ENCODE assay signal across 8 mouse cellular contexts in genomic region chr10:127324495-127324894, GRCm38 (mm10). TPM values are rescaled to one million over a fixed set of nuclear protein-coding genes. Genes with fewer than 3 reads are reported as not detected.
DNase-seq lines count a peak whose midpoint lies in the region; ATAC-seq and TF ChIP-seq lines count a peak whose summit lies in the region.

No protein-coding gene starts in this region.

- no peaks in the 10 kb centered on the region for H3K36me3 ChIP-seq in forebrain, postnatal 0 days (ENCODE audit: insufficient read depth)
- no peaks in the 10 kb centered on the region for H3K36me3 ChIP-seq in forebrain, embryonic 16.5 days (ENCODE audit: control insufficient read depth, insufficient read depth)
- no peaks in the 10 kb centered on the region for H3K36me3 ChIP-seq in midbrain, postnatal 0 days (ENCODE audit: insufficient read depth, low read length)

- no peak overlapping the region for H3K27ac ChIP-seq in forebrain, postnatal 0 days (ENCODE audit: low read depth, low read length)
- no peak overlapping the region for H3K27ac ChIP-seq in forebrain, embryonic 16.5 days (ENCODE audit: low read length)
- no peak overlapping the region for H3K27ac ChIP-seq in midbrain, postnatal 0 days (ENCODE audit: low read depth, low read length)

- H3K4me2 ChIP-seq in forebrain, postnatal 0 days (ENCODE audit: low read depth), result no peak overlapping the region
- H3K4me2 ChIP-seq in forebrain, embryonic 16.5 days (ENCODE audit: low read length), result no peak overlapping the region
- no peak overlapping the region for H3K4me2 ChIP-seq in midbrain, postnatal 0 days (ENCODE audit: low read depth, low read length, poor library complexity, severe bottlenecking)

- peaks cover 36% of the 10 kb centered on the region for H3K27me3 ChIP-seq in forebrain, postnatal 0 days (ENCODE audit: insufficient read depth, low read length)
- peaks cover 45% of the 10 kb centered on the region for H3K27me3 ChIP-seq in forebrain, embryonic 16.5 days (replicated peaks; ENCODE audit: control insufficient read depth, insufficient read depth, low read length)
- H3K27me3 ChIP-seq in midbrain, postnatal 0 days (ENCODE audit: insufficient read depth, low read length), result peaks cover 56% of the 10 kb centered on the region

- peak; percentile 50 for TF ChIP-seq CTCF in forebrain, postnatal 0 days (IDR thresholded peaks at IDR 0.05; ENCODE audit: low read depth)
- TF ChIP-seq CTCF in midbrain, postnatal 0 days (IDR thresholded peaks at IDR 0.05), result peak; percentile 58

- DNase-seq in forebrain, postnatal 0 days, result no peak
- peak; percentile 91 for DNase-seq in ES-CJ7 (ENCODE audit: low read depth, low spot score)
- DNase-seq in large intestine, adult 2 months (ENCODE audit: low read depth, low spot score), result peak; percentile 60
- peak; percentile 44 for DNase-seq in midbrain, postnatal 0 days (ENCODE audit: low spot score)
- DNase-seq in right cerebral cortex, postnatal 4 days, result no peak
- DNase-seq in left cerebral cortex, adult 9 months (ENCODE audit: low spot score in 2 of 2), result no peak

- ATAC-seq in forebrain, postnatal 0 days, result no peak
- ATAC-seq in forebrain, embryonic 16.5 days, result no peak
- peak; percentile 56; the same call in 1 of the 2 replicates for ATAC-seq in erythroblast, adult 5-6 weeks (replicated peaks; ENCODE audit: low FRiP score, poor library complexity, severe bottlenecking)
- no peak for ATAC-seq in midbrain, postnatal 0 days (ENCODE audit: low FRiP score)

- H3K9ac ChIP-seq in forebrain, postnatal 0 days, result no peak overlapping the region
- H3K9ac ChIP-seq in forebrain, embryonic 16.5 days (replicated peaks; ENCODE audit: low read depth, low read length), result no peak overlapping the region
- H3K9ac ChIP-seq in midbrain, postnatal 0 days (replicated peaks; ENCODE audit: low read length, poor library complexity, severe bottlenecking), result no peak overlapping the region

- H3K4me1 ChIP-seq in forebrain, postnatal 0 days (ENCODE audit: insufficient read depth), result no peaks in the 10 kb centered on the region; the same call in 1 of the 2 replicates
- peaks cover 7% of the 10 kb centered on the region for H3K4me1 ChIP-seq in forebrain, embryonic 16.5 days (replicated peaks; ENCODE audit: control insufficient read depth, insufficient read depth, low read length)
- peaks cover 3% of the 10 kb centered on the region; the same call in 1 of the 2 replicates for H3K4me1 ChIP-seq in midbrain, postnatal 0 days (ENCODE audit: insufficient read depth, low read length)

- WGBS in forebrain, postnatal 0 days, result 15% methylated on average over 7 of the region's 7 CpGs
- WGBS in forebrain, embryonic 16.5 days, result 12% methylated on average over 7 of the region's 7 CpGs
- 5% methylated on average over 7 of the region's 7 CpGs for WGBS in large intestine, adult 2 months
- 14% methylated on average over 7 of the region's 7 CpGs for WGBS in midbrain, postnatal 0 days

- no peak overlapping the region for H3K4me3 ChIP-seq in forebrain, postnatal 0 days (ENCODE audit: low read depth, low read length)
- no peak overlapping the region for H3K4me3 ChIP-seq in forebrain, embryonic 16.5 days (replicated peaks; ENCODE audit: low read length)
- no peak overlapping the region for H3K4me3 ChIP-seq in midbrain, postnatal 0 days (ENCODE audit: low read depth, low read length)

- no peaks in the 10 kb centered on the region for H3K9me3 ChIP-seq in forebrain, postnatal 0 days (ENCODE audit: low read length)
- H3K9me3 ChIP-seq in forebrain, embryonic 16.5 days (ENCODE audit: control insufficient read depth, low read length), result peaks cover 2% of the 10 kb centered on the region; the same call in 1 of the 2 replicates
- no peaks in the 10 kb centered on the region for H3K9me3 ChIP-seq in midbrain, postnatal 0 days (ENCODE audit: low read length)

RNA-seq across cellular contexts. Expression of gene Arhgap9, which starts 2.7 kb away (rescaled TPM):
- total RNA-seq in forebrain, postnatal 0 days (2014; rRNA removed), result 0.52 and 0.69 TPM in 2 replicates
- 0.81 and 0.99 TPM in 2 replicates for polyA plus RNA-seq in forebrain, postnatal 0 days (2015; fragmentation: Nextera tagmentation; extraction: Ambion mirVana)
- polyA plus RNA-seq in forebrain, embryonic 16.5 days (2015; fragmentation: Nextera tagmentation; extraction: Ambion mirVana), result 0.49 and 1.2 TPM in 2 replicates
- 19.9 and 21.1 TPM in 2 replicates for total RNA-seq in erythroblast, adult 5-6 weeks (2015; ENCODE audit: low replicate concordance)
- 14.6 and 18.7 TPM in 2 replicates for total RNA-seq in erythroblast, adult 5-6 weeks (2017; ENCODE audit: low replicate concordance)
- polyA plus RNA-seq in large intestine, adult 2 months (2012; rRNA removed), result 10.0 and 11.3 TPM in 2 replicates
- 0.24 and 1.2 TPM in 2 replicates for total RNA-seq in midbrain, postnatal 0 days (2014; rRNA removed)
- polyA plus RNA-seq in midbrain, postnatal 0 days (2015; fragmentation: Nextera tagmentation; extraction: Ambion mirVana), result 0.91 and 1.0 TPM in 2 replicates

RNA-seq across cellular contexts. Expression of gene Mars, which starts 12.9 kb away (rescaled TPM):
- total RNA-seq in forebrain, postnatal 0 days (2014; rRNA removed), result 86.4 and 94.4 TPM in 2 replicates
- polyA plus RNA-seq in forebrain, postnatal 0 days (2015; fragmentation: Nextera tagmentation; extraction: Ambion mirVana), result 95.9 and 98.6 TPM in 2 replicates
- polyA plus RNA-seq in forebrain, embryonic 16.5 days (2015; fragmentation: Nextera tagmentation; extraction: Ambion mirVana), result 127 and 135 TPM in 2 replicates
- 35.1 and 38.8 TPM in 2 replicates for total RNA-seq in erythroblast, adult 5-6 weeks (2015; ENCODE audit: low replicate concordance)
- total RNA-seq in erythroblast, adult 5-6 weeks (2017; ENCODE audit: low replicate concordance), result 43.5 and 45.6 TPM in 2 replicates
- polyA plus RNA-seq in large intestine, adult 2 months (2012; rRNA removed), result 43.8 and 63.0 TPM in 2 replicates
- total RNA-seq in midbrain, postnatal 0 days (2014; rRNA removed), result 62.6 and 84.3 TPM in 2 replicates
- polyA plus RNA-seq in midbrain, postnatal 0 days (2015; fragmentation: Nextera tagmentation; extraction: Ambion mirVana), result 103 and 112 TPM in 2 replicates

RNA-seq across cellular contexts. Expression of gene Gli1, which starts 17.3 kb away (rescaled TPM):
- total RNA-seq in forebrain, postnatal 0 days (2014; rRNA removed), result 2.5 and 5.1 TPM in 2 replicates
- 0.89 and 1.2 TPM in 2 replicates for polyA plus RNA-seq in forebrain, postnatal 0 days (2015; fragmentation: Nextera tagmentation; extraction: Ambion mirVana)
- polyA plus RNA-seq in forebrain, embryonic 16.5 days (2015; fragmentation: Nextera tagmentation; extraction: Ambion mirVana), result 1.3 and 1.4 TPM in 2 replicates
- total RNA-seq in erythroblast, adult 5-6 weeks (2015; ENCODE audit: low replicate concordance), result not detected in 2 replicates
- not detected in 2 replicates for total RNA-seq in erythroblast, adult 5-6 weeks (2017; ENCODE audit: low replicate concordance)
- 5.1 and 8.9 TPM in 2 replicates for polyA plus RNA-seq in large intestine, adult 2 months (2012; rRNA removed)
- total RNA-seq in midbrain, postnatal 0 days (2014; rRNA removed), result 4.2 and 6.9 TPM in 2 replicates
- polyA plus RNA-seq in midbrain, postnatal 0 days (2015; fragmentation: Nextera tagmentation; extraction: Ambion mirVana), result 1.0 and 1.1 TPM in 2 replicates

RNA-seq across cellular contexts. Expression of gene Inhbe, which starts 29.7 kb away (rescaled TPM):
- under 0.01 TPM in 1 of 2 replicates, not detected in the other for total RNA-seq in forebrain, postnatal 0 days (2014; rRNA removed)
- not detected in 2 replicates for polyA plus RNA-seq in forebrain, postnatal 0 days (2015; fragmentation: Nextera tagmentation; extraction: Ambion mirVana)
- not detected in 2 replicates for polyA plus RNA-seq in forebrain, embryonic 16.5 days (2015; fragmentation: Nextera tagmentation; extraction: Ambion mirVana)
- total RNA-seq in erythroblast, adult 5-6 weeks (2015; ENCODE audit: low replicate concordance), result not detected in 2 replicates
- not detected in 2 replicates for total RNA-seq in erythroblast, adult 5-6 weeks (2017; ENCODE audit: low replicate concordance)
- not detected in 2 replicates for polyA plus RNA-seq in large intestine, adult 2 months (2012; rRNA removed)
- not detected in 2 replicates for total RNA-seq in midbrain, postnatal 0 days (2014; rRNA removed)
- 0.04 TPM in 1 of 2 replicates, not detected in the other for polyA plus RNA-seq in midbrain, postnatal 0 days (2015; fragmentation: Nextera tagmentation; extraction: Ambion mirVana)

RNA-seq across cellular contexts. Expression of gene Mbd6, which starts 35.7 kb away (rescaled TPM):
- total RNA-seq in forebrain, postnatal 0 days (2014; rRNA removed), result 5.9 and 9.4 TPM in 2 replicates
- 4.1 and 4.8 TPM in 2 replicates for polyA plus RNA-seq in forebrain, postnatal 0 days (2015; fragmentation: Nextera tagmentation; extraction: Ambion mirVana)
- 10.2 and 15.3 TPM in 2 replicates for polyA plus RNA-seq in forebrain, embryonic 16.5 days (2015; fragmentation: Nextera tagmentation; extraction: Ambion mirVana)
- 22.4 and 33.0 TPM in 2 replicates for total RNA-seq in erythroblast, adult 5-6 weeks (2015; ENCODE audit: low replicate concordance)
- total RNA-seq in erythroblast, adult 5-6 weeks (2017; ENCODE audit: low replicate concordance), result 6.1 and 7.1 TPM in 2 replicates
- 27.9 and 36.8 TPM in 2 replicates for polyA plus RNA-seq in large intestine, adult 2 months (2012; rRNA removed)
- 8.2 and 10.0 TPM in 2 replicates for total RNA-seq in midbrain, postnatal 0 days (2014; rRNA removed)
- polyA plus RNA-seq in midbrain, postnatal 0 days (2015; fragmentation: Nextera tagmentation; extraction: Ambion mirVana), result 7.3 and 11.2 TPM in 2 replicates

Comparison
In these comparisons a context has a peak if more than half of its experiments do, and no peak if none do; other contexts are left out.
1. DNase-seq: peak in ES-CJ7 (single experiment), large intestine, adult 2 months (single experiment) and midbrain, postnatal 0 days (single experiment); none in forebrain, postnatal 0 days (single experiment), right cerebral cortex, postnatal 4 days (single experiment) and left cerebral cortex, adult 9 months (0 of 2).